Mouse (Mus musculus) erythroblast, embryonic 14.5 days (primary cell): ENCODE data around the gene Hmgn2.

Experiments used
- GATA1 ChIP-seq: IDR thresholded peaks from 2 replicates; pipeline ENCODE4 v1.6.1; 2012; ENCODE audit warnings: low read length, inconsistent platforms, mixed read lengths
- TAL1 ChIP-seq: IDR thresholded peaks from 3 replicates; pipeline ENCODE4 v1.6.1; 2012; ENCODE audit warnings: low read length, inconsistent platforms, mixed read lengths

DNA sequence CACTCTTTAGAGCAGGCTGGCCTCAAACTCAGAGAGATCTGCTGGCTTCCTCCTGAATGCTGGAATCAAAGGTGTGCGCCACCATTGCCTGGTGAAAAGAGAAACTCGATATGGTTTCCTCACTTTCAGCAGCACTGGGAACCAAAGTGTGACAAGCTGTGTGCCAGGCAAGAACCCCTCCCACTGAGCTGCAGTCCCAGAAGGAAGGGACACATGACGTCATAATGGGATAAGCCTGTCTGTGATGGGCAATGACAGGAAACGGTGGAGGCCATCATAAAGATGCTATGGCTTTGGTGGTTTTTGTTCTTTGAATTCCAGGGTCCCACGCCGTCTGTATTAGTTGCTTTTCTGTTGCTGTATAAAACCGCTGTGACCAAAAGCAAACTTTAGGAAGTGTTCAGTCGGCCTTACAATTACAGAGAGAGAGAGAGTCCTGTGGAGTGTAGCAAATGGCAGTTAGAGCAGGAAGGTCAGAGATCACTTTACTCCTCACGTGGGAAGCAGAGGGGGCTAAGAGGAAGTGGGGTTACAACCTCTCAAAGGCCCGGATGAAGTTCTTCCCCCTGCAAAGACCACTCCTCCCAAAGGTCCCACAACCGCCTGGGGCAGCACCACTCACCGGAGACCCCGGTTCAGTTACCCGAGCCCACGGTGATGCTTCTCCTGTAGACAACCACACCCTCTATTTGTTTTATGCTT, 39.7 kb downstream of the Hmgn2 start:
- TF ChIP-seq TAL1 (no peak), GATA1 (no peak)
